Mouse (Mus musculus): ENCODE measurements around the gene Thumpd3. TPM values are rescaled to one million over a fixed set of nuclear protein-coding genes. Genes with fewer than 3 reads are reported as not detected.

Thumpd3 gene
- polyA plus RNA-seq, 1 experiment, result 10.7 TPM

DNA sequence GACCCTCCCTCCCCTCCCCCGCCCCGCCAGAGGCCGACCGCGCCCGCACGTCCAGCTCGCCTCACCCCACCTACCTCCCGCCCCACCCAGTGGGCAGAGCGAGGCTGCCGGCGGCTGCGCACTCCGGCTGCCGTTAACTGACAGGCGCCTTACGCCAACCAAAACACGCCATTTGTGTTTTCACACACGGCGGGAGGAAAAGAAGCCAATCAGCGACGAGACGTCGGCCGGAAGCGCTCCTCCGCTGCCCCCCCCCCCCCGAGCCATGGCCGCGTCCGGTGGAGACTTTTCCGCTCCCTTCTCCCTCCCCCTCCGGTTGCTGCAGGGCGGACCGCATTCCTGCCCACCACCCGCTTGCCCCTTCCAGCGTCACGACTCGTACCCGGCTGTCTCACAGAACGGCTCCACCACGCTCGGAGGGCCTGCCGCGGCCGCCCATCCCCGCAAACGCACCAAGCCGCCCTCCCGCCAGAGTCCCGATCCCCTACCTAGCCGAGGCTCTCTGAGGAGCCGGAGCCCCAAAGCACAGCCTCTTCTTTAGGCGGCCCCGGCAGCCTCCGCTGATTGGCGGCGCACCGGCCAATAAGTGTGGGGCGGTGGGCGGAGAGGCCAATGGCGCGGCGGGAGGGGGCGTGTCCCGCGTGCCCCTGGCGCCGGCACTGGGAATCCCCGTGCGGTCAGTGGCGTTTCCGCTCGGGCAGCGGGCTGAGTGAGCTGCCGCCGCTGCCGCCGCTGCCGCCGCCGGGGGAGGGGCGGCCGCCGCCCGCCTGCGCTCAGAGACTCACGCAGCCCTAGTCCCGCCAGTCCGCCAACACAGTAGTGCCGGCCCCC, 30.9 kb downstream of the Thumpd3 start, which contains the start of gene Setd5:
TSS of gene Setd5 (plus strand) at position 680 of the 831 bp plus-strand sequence.
- DNase-seq, result peak; percentile 99

DNA sequence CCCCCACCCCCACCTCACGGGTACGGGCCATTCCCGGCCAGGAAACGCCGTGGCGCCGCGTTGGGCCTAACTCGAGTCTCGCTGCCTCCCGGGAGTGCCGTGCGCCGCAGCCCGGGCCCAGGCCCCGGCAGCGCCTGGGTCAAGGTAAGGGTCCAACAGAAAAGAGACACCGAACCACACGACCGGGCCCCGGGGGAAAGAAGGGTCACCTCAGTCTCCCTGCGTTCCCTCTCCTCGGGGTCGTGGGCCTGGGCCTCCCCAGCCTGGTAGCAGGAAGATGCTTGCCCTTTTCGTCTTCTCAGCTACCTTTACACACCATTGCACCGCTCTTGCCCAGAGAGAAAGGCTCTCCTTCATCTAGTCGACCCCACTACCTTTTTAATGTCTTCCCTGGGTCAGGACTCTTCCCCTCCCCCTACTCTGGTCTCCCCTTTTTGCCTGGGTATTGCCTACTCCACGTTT, 31.6 kb downstream of the Thumpd3 start:
- Histone ChIP-seq H3K4me3 (ENCODE audit: control insufficient read depth, insufficient read depth, low read length) (peak overlapping the region; percentile 81), H3K36me3 (ENCODE audit: control insufficient read depth, insufficient read depth, low read length) (no peaks in the 10 kb centered on the region), H3K27ac (ENCODE audit: control insufficient read depth, insufficient read depth, low read length) (peak overlapping the region; percentile 84), H3K4me1 (replicated peaks; ENCODE audit: control insufficient read depth, insufficient read depth, low read length) (peaks cover 11% of the 10 kb centered on the region), H3K27me3 (ENCODE audit: control insufficient read depth, insufficient read depth, low read length) (no peaks in the 10 kb centered on the region)
- under 1% methylated on average over 28 of the region's 28 CpGs for WGBS
- no peak for TF ChIP-seq CTCF (IDR thresholded peaks at IDR 0.05; ENCODE audit: borderline replicate concordance, control insufficient read depth, extremely low read depth, insufficient read depth, low read length, poor library complexity)
- no peak for TF ChIP-seq POLR2A (IDR thresholded peaks at IDR 0.05; ENCODE audit: control insufficient read depth, extremely low read depth, insufficient read depth, low read length, poor library complexity)
- no peak for DNase-seq

More for the DNA sequence above, 30.9 kb downstream of the Thumpd3 start, which contains the start of gene Setd5:
- Histone ChIP-seq H3K4me1 (replicated peaks; ENCODE audit: control insufficient read depth, insufficient read depth, low read length) (peaks cover 11% of the 10 kb centered on the region), H3K27me3 (ENCODE audit: control insufficient read depth, insufficient read depth, low read length) (no peaks in the 10 kb centered on the region), H3K4me3 (ENCODE audit: control insufficient read depth, insufficient read depth, low read length) (peak within 1 kb of the TSS; percentile 81), H3K27ac (ENCODE audit: control insufficient read depth, insufficient read depth, low read length) (peak within 1 kb of the TSS; percentile 89), H3K36me3 (ENCODE audit: control insufficient read depth, insufficient read depth, low read length) (no peaks in the 10 kb centered on the region)
- TF ChIP-seq CTCF (IDR thresholded peaks at IDR 0.05; ENCODE audit: borderline replicate concordance, control insufficient read depth, extremely low read depth, insufficient read depth, low read length, poor library complexity) (0 out of 2 replicates have a peak, but pooled peaks have one; percentile 1), POLR2A (IDR thresholded peaks at IDR 0.05; ENCODE audit: control insufficient read depth, extremely low read depth, insufficient read depth, low read length, poor library complexity) (peak; percentile 99)
- WGBS, result under 1% methylated on average over 85 of the region's 91 CpGs

- Histone ChIP-seq H3K27me3 (ENCODE audit: control insufficient read depth, insufficient read depth, low read length) (no peaks in the 10 kb centered on the region), H3K4me1 (replicated peaks; ENCODE audit: control insufficient read depth, insufficient read depth, low read length) (peaks cover 11% of the 10 kb centered on the region), H3K4me3 (ENCODE audit: control insufficient read depth, insufficient read depth, low read length) (peak overlapping the region; percentile 81), H3K27ac (ENCODE audit: control insufficient read depth, insufficient read depth, low read length) (peak overlapping the region; percentile 84), H3K36me3 (ENCODE audit: control insufficient read depth, insufficient read depth, low read length) (no peaks in the 10 kb centered on the region)
- WGBS, result under 1% methylated on average over 18 of the region's 18 CpGs
- TF ChIP-seq POLR2A (IDR thresholded peaks at IDR 0.05; ENCODE audit: control insufficient read depth, extremely low read depth, insufficient read depth, low read length, poor library complexity), result no peak
- no peak for TF ChIP-seq CTCF (IDR thresholded peaks at IDR 0.05; ENCODE audit: borderline replicate concordance, control insufficient read depth, extremely low read depth, insufficient read depth, low read length, poor library complexity)
- DNase-seq, result peak; percentile 7
These were observed 32.2 kb downstream of the Thumpd3 start for GRCm38 (mm10) chr6:113078031-113078721.

DNA sequence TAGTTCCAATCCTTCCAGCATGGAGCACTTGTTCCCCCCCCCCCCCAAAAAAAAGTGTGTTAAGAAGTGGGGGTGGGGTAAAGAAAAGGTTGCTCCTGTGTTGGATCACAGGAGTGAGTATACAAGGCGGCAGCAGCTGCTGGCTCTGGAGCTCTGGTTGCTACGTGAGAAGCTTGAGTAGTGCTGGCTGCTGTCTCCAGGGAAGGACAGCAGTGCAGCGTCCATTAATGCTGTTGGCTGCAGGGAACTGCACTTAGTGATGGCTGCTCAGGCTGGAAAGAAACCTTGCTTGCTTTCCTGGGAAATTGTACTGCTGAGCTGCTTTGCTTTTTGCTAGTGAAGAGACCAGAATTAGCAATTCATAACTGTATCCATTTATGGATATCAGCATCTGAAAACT, 33.5 kb downstream of the Thumpd3 start:
- TF ChIP-seq POLR2A (IDR thresholded peaks at IDR 0.05; ENCODE audit: control insufficient read depth, extremely low read depth, insufficient read depth, low read length, poor library complexity) (no peak), CTCF (IDR thresholded peaks at IDR 0.05; ENCODE audit: borderline replicate concordance, control insufficient read depth, extremely low read depth, insufficient read depth, low read length, poor library complexity) (no peak)
- Histone ChIP-seq H3K27me3 (ENCODE audit: control insufficient read depth, insufficient read depth, low read length) (no peaks in the 10 kb centered on the region), H3K4me3 (ENCODE audit: control insufficient read depth, insufficient read depth, low read length) (no peak overlapping the region), H3K36me3 (ENCODE audit: control insufficient read depth, insufficient read depth, low read length) (no peaks in the 10 kb centered on the region), H3K27ac (ENCODE audit: control insufficient read depth, insufficient read depth, low read length) (no peak overlapping the region), H3K4me1 (replicated peaks; ENCODE audit: control insufficient read depth, insufficient read depth, low read length) (peaks cover 11% of the 10 kb centered on the region)
- 8% methylated on average over 3 of the region's 3 CpGs for WGBS
- no peak for DNase-seq

DNA sequence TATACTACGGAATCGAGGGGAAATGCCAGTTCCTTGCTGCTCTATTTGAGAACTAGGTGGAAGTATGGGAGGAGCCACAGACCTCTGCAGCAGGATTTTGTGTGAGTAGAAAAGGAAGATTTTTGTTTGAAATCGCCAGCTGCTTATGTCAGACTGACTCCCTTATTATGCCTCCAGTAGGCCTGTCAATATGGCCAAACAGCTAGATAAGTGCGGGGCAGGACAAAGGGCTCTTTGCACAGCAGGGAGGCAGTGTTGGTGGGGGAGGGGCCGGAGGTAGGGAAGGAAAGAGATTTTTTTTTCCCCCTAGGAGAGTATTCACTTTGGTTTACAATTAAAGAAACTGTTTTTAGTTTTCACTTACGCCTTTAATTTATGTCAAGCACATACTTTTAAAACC, 36.2 kb downstream of the Thumpd3 start:
- DNase-seq, result no peak
- 51% methylated on average over 6 of the region's 6 CpGs for WGBS
- Histone ChIP-seq H3K36me3 (ENCODE audit: control insufficient read depth, insufficient read depth, low read length) (no peaks in the 10 kb centered on the region), H3K27me3 (ENCODE audit: control insufficient read depth, insufficient read depth, low read length) (no peaks in the 10 kb centered on the region), H3K4me3 (ENCODE audit: control insufficient read depth, insufficient read depth, low read length) (no peak overlapping the region), H3K27ac (ENCODE audit: control insufficient read depth, insufficient read depth, low read length) (no peak overlapping the region), H3K4me1 (replicated peaks; ENCODE audit: control insufficient read depth, insufficient read depth, low read length) (peaks cover 8% of the 10 kb centered on the region)
- TF ChIP-seq CTCF (IDR thresholded peaks at IDR 0.05; ENCODE audit: borderline replicate concordance, control insufficient read depth, extremely low read depth, insufficient read depth, low read length, poor library complexity) (no peak), POLR2A (IDR thresholded peaks at IDR 0.05; ENCODE audit: control insufficient read depth, extremely low read depth, insufficient read depth, low read length, poor library complexity) (no peak)

- no peaks in the 10 kb centered on the region for H3K36me3 ChIP-seq (ENCODE audit: control insufficient read depth, insufficient read depth, low read length)
- no peak overlapping the region for H3K27ac ChIP-seq (ENCODE audit: control insufficient read depth, insufficient read depth, low read length)
- WGBS, result 70% methylated on average over 4 of the region's 4 CpGs
- H3K4me3 ChIP-seq (ENCODE audit: control insufficient read depth, insufficient read depth, low read length), result no peak overlapping the region
- no peaks in the 10 kb centered on the region for H3K27me3 ChIP-seq (ENCODE audit: control insufficient read depth, insufficient read depth, low read length)
- peaks cover under 1% of the 10 kb centered on the region for H3K4me1 ChIP-seq (replicated peaks; ENCODE audit: control insufficient read depth, insufficient read depth, low read length)
- TF ChIP-seq POLR2A (IDR thresholded peaks at IDR 0.05; ENCODE audit: control insufficient read depth, extremely low read depth, insufficient read depth, low read length, poor library complexity), result no peak
- no peak for DNase-seq
These were observed 38.6 kb downstream of the Thumpd3 start for GRCm38 (mm10) chr6:113084590-113084989.

Measured in thymus, adult 2 months (tissue).